Mouse (Mus musculus) CD4-positive, CD25-positive, alpha-beta regulatory T cell, adult 2 months (primary cell): ENCODE data around the gene Lrit2.

Source experiments
- DNase-seq: peaks from one replicate; pipeline ENCODE4 v3.0.0-alpha.2; 2012; ENCODE audit warnings: low read depth, low spot score

Gene Lrit2

GRCm38 (mm10) chr14:37067629-37068028 lies at the start of gene Lrit2:
Lrit2 (plus strand) TSS chr14:37067929.
- no peak for DNase-seq

GRCm38 (mm10) chr14:37027248-37027933 lies 40.3 kb upstream of the Lrit2 start:
- no peak for DNase-seq

DNA sequence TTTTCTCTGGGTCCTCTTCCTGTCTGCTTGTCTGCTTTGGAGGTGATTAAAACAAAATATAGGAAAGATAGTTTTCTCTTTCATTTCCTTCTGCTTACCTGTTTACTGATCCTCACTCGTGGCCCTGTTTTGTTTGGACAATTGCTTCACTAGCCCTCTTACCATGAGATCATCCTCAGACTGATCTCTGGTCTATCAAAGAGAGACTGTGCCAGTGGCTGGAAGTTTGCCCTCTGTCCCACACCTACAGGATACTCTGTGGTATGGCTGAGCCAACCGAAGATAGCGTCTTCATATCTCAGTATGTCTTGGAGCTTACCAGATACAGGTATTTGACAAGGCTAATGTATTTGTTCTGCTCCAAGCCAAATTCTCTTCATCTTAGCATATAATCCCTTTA lies 39.8 kb upstream of the Lrit2 start:
- no peak for DNase-seq

- DNase-seq: no peak
Observed at GRCm38 (mm10) chr14:37028555-37028954, 39.2 kb upstream of the Lrit2 start.

GRCm38 (mm10) chr14:37032481-37033104 lies 35.1 kb upstream of the Lrit2 start:
- no peak for DNase-seq

- DNase-seq: peak; percentile 78
Observed at GRCm38 (mm10) chr14:37033241-37033640, 34.5 kb upstream of the Lrit2 start.

- no peak for DNase-seq
Observed at GRCm38 (mm10) chr14:37034432-37034831, 33.3 kb upstream of the Lrit2 start.

DNA sequence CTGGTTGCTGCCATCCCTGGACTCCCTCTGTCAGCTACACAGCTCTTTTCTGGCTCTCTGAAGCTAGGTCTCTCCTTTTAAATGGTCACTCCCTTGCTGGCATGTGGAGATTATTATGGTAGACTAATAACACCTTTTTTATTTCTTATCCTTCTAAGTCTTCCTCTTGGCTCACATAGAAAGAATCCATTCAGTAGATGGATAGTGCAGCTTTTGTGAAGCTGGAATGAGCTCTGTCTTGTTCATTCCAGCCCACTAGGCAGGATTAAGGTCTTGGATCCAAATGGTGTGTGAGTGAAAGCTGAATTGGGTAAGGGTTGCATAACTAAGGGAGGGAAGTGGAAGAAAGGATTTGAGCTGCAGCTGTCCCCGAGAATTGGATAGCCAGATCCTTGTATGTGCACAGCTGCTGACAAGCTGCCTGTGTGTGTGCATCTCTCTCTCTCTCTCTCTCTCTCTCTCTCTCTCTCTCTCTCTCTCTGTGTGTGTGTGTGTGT lies 18.8 kb upstream of the Lrit2 start, which contains the start of gene Rgr:
Rgr (minus strand) TSS at position 51 of the 497 bp plus-strand sequence.
- DNase-seq: no peak

GRCm38 (mm10) chr14:37064849-37065248 lies 2.9 kb upstream of the Lrit2 start:
- no peak for DNase-seq

DNA sequence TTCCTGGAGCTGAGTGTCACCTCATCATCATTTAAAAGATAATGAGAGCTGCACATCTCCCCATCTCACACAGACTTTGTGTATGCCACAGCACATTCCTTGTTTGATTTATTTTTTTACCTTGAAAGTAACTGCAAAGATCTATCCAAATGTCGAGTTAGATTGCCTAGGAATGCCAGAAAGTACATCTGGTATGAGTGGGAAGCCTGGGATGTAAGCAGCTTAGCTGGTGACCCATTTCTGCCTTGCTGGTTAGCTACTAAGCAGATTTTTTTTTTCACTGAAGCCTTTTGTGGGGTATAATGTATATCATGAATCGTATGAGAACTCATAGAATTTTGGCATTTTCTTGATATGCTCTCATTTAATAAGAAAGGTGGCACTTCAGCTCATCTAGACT lies 1.1 kb upstream of the Lrit2 start:
- no peak for DNase-seq

- DNase-seq: peak; percentile 6
Observed at GRCm38 (mm10) chr14:37068516-37068915, 787 bp downstream of the Lrit2 start.

- no peak for DNase-seq
Observed at GRCm38 (mm10) chr14:37080724-37081123, 13.0 kb downstream of the Lrit2 start.

- no peak for DNase-seq
Observed at GRCm38 (mm10) chr14:37083755-37084154, 16.0 kb downstream of the Lrit2 start.

DNA sequence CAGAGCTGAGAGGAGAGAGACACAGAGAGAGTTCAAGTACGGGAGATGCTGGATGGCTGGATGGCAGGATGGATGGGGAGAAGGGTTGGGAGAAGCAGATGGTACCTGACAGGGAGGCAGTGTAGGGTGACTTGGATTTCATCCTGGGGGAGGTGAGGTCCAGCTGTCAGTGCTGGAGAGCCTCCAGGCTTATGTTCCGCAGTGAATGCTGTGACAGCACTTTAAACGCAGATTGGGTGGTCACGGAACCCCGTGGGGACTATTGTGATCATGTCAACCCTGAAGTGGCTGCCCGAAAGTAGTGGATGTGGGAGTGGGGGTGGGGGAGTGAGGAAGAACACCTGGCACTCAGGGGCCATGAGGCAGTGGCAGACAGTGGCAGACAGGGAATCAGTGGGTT lies 26.7 kb downstream of the Lrit2 start:
- no peak for DNase-seq

DNA sequence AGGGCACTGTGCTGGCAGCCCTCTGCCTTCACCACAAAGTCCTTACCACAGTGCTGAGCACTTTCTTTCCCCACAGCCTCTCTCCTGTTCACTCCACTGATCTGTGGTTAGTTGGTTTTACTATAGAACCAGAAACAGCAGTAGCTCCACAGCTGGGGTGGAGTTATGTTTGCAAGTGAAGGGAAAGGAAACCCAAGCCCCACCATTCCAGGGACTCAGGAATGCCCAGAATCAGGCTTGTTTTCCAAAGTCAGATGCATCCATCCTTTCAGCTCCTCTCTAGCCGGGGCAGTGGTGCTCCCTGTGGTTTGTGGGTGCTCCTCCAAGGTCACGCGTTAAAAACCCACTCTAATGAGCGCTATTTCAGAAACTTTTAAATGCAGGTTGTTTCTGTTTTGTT lies 27.8 kb downstream of the Lrit2 start:
- DNase-seq: no peak

DNA sequence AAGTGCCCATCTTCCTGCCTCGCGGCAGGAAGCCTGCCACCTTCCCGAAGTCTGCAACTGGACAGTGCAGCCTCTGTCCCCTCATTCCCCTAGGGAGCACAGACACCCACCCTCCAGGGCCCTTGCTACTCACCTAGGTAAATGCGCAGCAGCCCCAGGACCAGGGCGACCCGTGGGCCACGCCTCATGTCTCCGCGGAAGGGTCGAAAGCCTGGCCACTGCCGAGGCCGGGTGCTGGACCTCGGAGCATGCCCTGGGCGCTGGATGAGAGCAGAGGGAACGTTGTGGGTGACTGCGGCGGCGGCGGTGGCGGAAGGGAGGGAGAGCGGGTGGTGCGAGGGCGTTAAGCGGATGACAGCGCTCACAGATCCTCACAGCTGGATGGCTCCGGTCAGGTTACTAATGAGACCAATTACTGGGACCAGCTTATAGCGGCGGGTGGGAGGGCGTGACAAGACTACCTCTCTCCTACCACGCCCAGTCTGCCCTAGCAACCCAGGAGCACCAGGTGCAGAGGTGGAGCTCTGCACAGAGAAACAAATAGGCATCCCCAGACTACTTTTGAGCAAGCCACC lies 30.3 kb downstream of the Lrit2 start, which contains the start of gene Cdhr1:
Cdhr1 (minus strand) TSS at position 392 of the 575 bp plus-strand sequence.
- DNase-seq: no peak

DNA sequence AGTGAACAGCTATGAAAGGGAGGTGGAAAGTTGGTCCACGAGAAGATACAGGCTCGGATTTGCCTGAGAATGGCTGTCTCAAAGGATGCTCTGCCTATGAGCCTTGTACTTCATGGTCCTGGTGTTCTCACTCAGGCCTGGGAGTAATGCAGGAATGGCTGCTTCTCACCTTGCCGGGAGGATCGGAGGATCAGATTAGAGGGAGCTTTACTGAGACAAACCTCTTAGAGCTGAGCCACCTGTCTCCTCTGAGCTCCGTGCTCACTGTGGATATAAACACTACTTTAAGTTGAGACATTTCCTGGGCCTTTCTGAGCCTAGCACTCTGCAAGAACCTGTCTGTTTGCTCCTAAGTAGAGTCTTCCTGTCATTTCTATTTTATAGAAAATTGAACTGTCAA lies 33.8 kb downstream of the Lrit2 start:
- DNase-seq: no peak

GRCm38 (mm10) chr14:37102484-37102883 lies 34.8 kb downstream of the Lrit2 start:
- no peak for DNase-seq

DNA sequence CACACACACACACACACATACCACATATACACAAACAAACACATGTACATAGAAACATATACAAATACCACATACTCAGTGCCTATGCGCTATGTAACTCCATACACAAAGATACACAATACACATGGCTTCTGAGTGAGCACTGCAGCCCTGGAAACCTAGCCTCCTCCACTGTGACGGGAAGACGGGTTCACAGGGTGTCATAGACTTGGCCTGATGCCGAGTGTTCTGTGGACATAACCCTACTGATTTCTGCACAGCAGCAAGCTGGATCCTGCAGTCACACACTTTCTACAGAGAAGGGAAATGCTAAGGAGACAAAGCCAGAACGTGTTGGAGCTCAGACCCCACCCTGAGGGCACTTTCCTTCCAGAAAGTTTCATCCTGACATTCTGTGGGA lies 37.0 kb downstream of the Lrit2 start:
- DNase-seq: no peak

- no peak for DNase-seq
Observed at GRCm38 (mm10) chr14:37105846-37106245, 38.1 kb downstream of the Lrit2 start.

DNA sequence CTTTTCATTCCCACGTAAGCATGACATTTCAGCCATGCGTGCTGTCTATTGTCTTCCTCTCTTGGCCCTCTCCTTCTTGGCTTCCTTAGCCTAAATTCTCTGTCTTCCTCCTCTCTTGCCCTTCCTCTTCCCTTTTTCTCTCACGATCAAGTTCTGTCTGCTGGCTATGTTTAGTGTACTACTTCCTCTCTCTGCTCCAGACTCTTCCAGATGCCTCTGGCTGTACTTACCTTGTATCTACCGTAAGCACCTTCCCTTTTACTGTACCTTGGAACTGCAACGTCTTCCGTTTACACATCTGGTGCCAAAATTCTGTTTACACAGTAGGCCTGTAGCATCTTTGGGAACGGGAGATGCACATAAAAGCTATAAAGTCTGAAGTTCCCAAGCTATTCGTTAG lies 41.7 kb downstream of the Lrit2 start:
- no peak for DNase-seq

- DNase-seq: no peak
Observed at GRCm38 (mm10) chr14:37109975-37110374, 42.2 kb downstream of the Lrit2 start.

- DNase-seq: no peak
Observed at GRCm38 (mm10) chr14:37110456-37110855, 42.7 kb downstream of the Lrit2 start.
